Mouse (Mus musculus) kidney, postnatal 0 days (tissue): ENCODE results near the gene Ctns. TPM values are rescaled to one million over a fixed set of nuclear protein-coding genes. Genes with fewer than 3 reads are reported as not detected.

Experiments
- ATAC-seq: fragments of 200-750 bp; cut with Nextera tagmentation; replicated peaks from 2 replicates; pipeline ENCODE4 v1.8.0; 2017; ENCODE audit warnings: low read depth, moderate number of reproducible peaks, moderate TSS enrichment, moderate library complexity; ENCODE audit not compliant: low FRiP score
- DNase-seq: peaks from one replicate; pipeline ENCODE4 v3.0.0-alpha.2; 2016; ENCODE audit warnings: low spot score
- H3K27ac ChIP-seq: fragments of 300-500 bp; sonication (generic); 2 replicates; pipeline ENCODE4 v1.5.1; 2014; ENCODE audit warnings: mild to moderate bottlenecking
- H3K27me3 ChIP-seq: fragments of 300-500 bp; sonication (generic); 2 replicates; pipeline ENCODE4 v1.6.1; 2014; ENCODE audit warnings: low read length, mixed read lengths; ENCODE audit not compliant: insufficient read depth
- H3K36me3 ChIP-seq: fragments of 300-500 bp; sonication (generic); 2 replicates; pipeline ENCODE4 v1.6.1; 2014; ENCODE audit warnings: low read length, mixed read lengths; ENCODE audit not compliant: insufficient read depth
- H3K4me1 ChIP-seq: fragments of 300-500 bp; sonication (generic); replicated peaks from 2 replicates; pipeline ENCODE4 v1.6.1; 2014; ENCODE audit warnings: antibody characterized with exemption, low read length, mixed read lengths; ENCODE audit not compliant: insufficient read depth
- H3K4me2 ChIP-seq: fragments of 300-500 bp; sonication (generic); 2 replicates; pipeline ENCODE4 v1.6.1; 2014; ENCODE audit warnings: mild to moderate bottlenecking, low read length, moderate library complexity, mixed read lengths
- H3K4me3 ChIP-seq: fragments of 300-500 bp; sonication (generic); replicated peaks from 2 replicates; pipeline ENCODE4 v1.5.1; 2014; ENCODE audit warnings: low read depth, low read length
- H3K9ac ChIP-seq: fragments of 300-500 bp; sonication (generic); 2 replicates; pipeline ENCODE4 v1.6.1; 2014; ENCODE audit warnings: low read depth, low read length
- H3K9me3 ChIP-seq: fragments of 300-500 bp; sonication (generic); replicated peaks from 2 replicates; pipeline ENCODE4 v1.6.1; 2016; ENCODE audit warnings: low read length, inconsistent platforms, mixed read lengths
- CTCF ChIP-seq: IDR thresholded peaks from 2 replicates; pipeline ENCODE4 v1.5.1; 2016; ENCODE audit warnings: antibody characterized with exemption, low read depth, mild to moderate bottlenecking, moderate library complexity
- whole genome bisulfite sequencing: fragments of 180-500 bp; shearing (Covaris S2); extraction: QIAGEN DNeasy Blood & Tissue Kit; methylation state at CpG from one replicate; pipeline ENCODE4 v1.1.7; 2014; 5-methylcytosine and 5-hydroxymethylcytosine counted together
- polyA plus RNA-seq: library from polyadenylated mRNA; unstranded; fragments of >200 nt; fragmentation: Nextera tagmentation; extraction: Ambion mirVana; gene quantifications from 2 replicates; pipeline ENCODE4 v1.2.1, GENCODE M21; 2015

Gene Ctns
- polyA plus RNA-seq, 1 experiment from 2014 or later, result 21.7 TPM

DNA sequence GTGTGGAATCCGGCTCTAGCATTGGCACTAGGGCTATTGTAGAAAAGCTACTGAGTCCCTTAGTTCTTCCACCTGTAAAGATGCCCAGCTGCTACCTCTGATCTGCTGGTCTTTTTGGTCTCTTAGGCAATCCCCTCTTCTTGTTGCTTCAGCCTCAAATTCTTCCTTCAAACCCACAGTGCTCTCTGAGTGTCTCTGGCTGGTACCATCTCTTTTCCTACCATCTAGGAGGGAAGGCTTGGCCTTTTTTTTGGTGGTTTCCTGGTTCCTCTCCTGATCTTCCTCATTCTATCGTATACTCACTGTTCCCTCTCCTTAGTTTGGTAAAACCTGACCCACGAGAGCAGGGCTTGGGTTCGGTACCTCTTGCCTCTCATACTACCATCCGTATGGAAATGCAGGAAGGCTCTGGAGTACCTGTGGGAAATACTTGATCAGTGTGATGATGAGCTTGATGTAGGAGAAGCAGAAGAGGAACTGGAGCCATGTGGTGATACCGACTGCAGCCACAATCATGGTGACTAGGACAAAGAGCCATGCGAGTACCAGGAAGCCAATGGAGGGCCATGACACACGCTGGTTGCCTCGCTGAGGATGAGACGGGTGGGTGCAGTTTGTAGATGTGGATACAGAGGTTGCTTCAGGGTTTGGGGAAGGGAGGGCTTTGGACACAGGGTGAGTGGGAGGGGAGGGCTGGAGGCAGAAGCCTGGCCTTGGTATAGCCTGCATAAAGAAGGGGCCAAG lies 12.8 kb downstream of the Ctns start:
- TF ChIP-seq CTCF, result no peak
- Histone ChIP-seq H3K4me3 (no peak overlapping the region), H3K9ac (no peak overlapping the region), H3K27me3 (no peaks in the 10 kb centered on the region), H3K4me2 (no peak overlapping the region), H3K4me1 (no peaks in the 10 kb centered on the region), H3K9me3 (no peaks in the 10 kb centered on the region), H3K27ac (no peak overlapping the region), H3K36me3 (peaks cover 21% of the 10 kb centered on the region)
- ATAC-seq (no peak), DNase-seq (no peak)
- 91% methylated on average over 10 of the region's 10 CpGs for WGBS

DNA sequence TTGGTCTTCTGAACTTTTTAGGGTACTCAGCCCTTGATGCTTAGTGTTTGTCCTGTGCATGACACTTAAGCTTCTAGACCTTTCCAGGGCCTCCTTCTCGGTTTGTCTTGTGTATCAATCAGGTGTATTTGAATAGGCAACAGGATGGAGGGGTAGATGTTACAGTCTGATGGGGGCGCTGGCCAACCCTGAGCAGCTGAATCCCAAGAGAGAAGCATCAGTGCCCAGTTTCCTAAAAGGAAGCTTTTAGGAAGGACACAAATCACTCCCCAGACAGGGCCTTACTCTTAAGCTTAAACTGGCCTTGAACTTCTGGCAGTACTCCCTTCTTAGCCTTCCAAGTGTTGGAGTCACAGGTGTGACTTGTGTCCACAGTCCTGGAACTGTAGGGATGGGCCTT lies 20.9 kb downstream of the Ctns start:
- H3K4me2 ChIP-seq, result peak overlapping the region; percentile 73
- no peaks in the 10 kb centered on the region for H3K9me3 ChIP-seq
- peaks cover 3% of the 10 kb centered on the region; the same call in 1 of the 2 replicates for H3K36me3 ChIP-seq
- DNase-seq (peak; percentile 45), ATAC-seq (no peak)
- no peaks in the 10 kb centered on the region for H3K27me3 ChIP-seq
- peak overlapping the region; percentile 98 for H3K4me3 ChIP-seq
- peak overlapping the region; percentile 95 for H3K9ac ChIP-seq
- peak; percentile 34; the same call in 1 of the 2 replicates for TF ChIP-seq CTCF
- WGBS, result 0% methylated on average over 2 of the region's 2 CpGs
- H3K27ac ChIP-seq, result peak overlapping the region; percentile 98
- H3K4me1 ChIP-seq, result peaks cover 14% of the 10 kb centered on the region

DNA sequence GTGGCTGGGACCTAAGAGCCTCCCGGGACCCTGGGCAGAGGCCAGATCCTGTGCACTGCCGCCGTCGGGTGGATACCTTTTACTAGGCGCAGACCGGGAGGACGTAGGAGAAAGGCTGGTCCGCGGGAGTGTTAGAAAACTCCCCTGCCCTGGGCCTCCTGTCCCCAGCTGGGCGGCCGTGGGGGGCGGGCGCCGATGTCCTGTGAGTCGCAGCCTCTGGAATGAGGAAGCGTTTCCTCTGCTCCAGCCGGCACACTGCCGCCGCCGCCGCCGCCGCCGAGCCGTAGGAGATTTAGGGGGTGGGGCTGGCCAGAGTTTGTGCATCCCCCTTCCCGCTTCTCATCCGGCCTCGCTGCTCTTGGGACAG lies 21.4 kb downstream of the Ctns start:
- DNase-seq, result peak; percentile 96
- TF ChIP-seq CTCF, result no peak
- WGBS, result under 1% methylated on average over 25 of the region's 28 CpGs

GRCm38 (mm10) chr11:73176608-73177508 lies 22.0 kb downstream of the Ctns start, which contains the start of the genes Emc6 and Tax1bp3:
Gene Emc6 (minus strand): TSS chr11:73177037.
Gene Tax1bp3 (plus strand): TSS chr11:73177083.
- no peaks in the 10 kb centered on the region for H3K9me3 ChIP-seq
- under 1% methylated on average over 79 of the region's 81 CpGs for WGBS
- DNase-seq, result peak; percentile 99
- TF ChIP-seq CTCF, result 0 out of 2 replicates have a peak, but pooled peaks have one; percentile 2
- ATAC-seq, result peak; percentile 96
- H3K27ac ChIP-seq, result peak within 1 kb of the TSS; percentile 98
- peak within 1 kb of the TSS; percentile 95 for H3K9ac ChIP-seq
- H3K4me2 ChIP-seq, result peak within 1 kb of the TSS; percentile 79
- H3K4me1 ChIP-seq, result peaks cover 14% of the 10 kb centered on the region
- H3K4me3 ChIP-seq, result peak within 1 kb of the TSS; percentile 98
- H3K27me3 ChIP-seq, result no peaks in the 10 kb centered on the region
- H3K36me3 ChIP-seq, result peaks cover 3% of the 10 kb centered on the region; the same call in 1 of the 2 replicates

More for the DNA sequence above, 21.4 kb downstream of the Ctns start:
- Histone ChIP-seq H3K4me2 (peak overlapping the region; percentile 73), H3K9me3 (no peaks in the 10 kb centered on the region), H3K9ac (peak overlapping the region; percentile 95), H3K27ac (peak overlapping the region; percentile 98), H3K36me3 (peaks cover 3% of the 10 kb centered on the region; the same call in 1 of the 2 replicates), H3K4me3 (peak overlapping the region; percentile 98), H3K27me3 (no peaks in the 10 kb centered on the region), H3K4me1 (peaks cover 14% of the 10 kb centered on the region)
- ATAC-seq, result peak; percentile 85

DNA sequence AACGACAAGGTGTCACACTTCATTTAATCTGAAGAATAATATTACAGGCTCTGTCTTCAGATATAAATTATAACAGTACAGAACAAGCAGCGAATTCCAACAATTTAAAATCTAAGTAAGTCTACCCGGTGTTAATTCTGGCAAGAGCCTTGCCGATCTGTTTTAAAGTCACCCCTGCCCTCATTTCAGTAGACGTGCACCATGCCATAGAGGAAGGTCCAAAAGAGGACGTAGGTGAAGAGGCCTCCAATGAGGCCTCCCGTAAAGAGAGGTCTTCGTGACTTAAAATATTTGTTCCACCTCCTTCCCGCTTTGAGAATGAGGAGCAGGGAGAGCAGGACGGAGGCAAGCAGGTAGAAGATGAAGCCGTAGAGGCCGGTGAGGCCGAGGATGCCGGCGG lies 22.7 kb downstream of the Ctns start:
- ATAC-seq, result no peak
- Histone ChIP-seq H3K36me3 (peaks cover 3% of the 10 kb centered on the region; the same call in 1 of the 2 replicates), H3K9ac (peak overlapping the region; percentile 95), H3K4me3 (peak overlapping the region; percentile 98), H3K9me3 (no peaks in the 10 kb centered on the region), H3K4me1 (peaks cover 14% of the 10 kb centered on the region), H3K27me3 (no peaks in the 10 kb centered on the region), H3K27ac (peak overlapping the region; percentile 98), H3K4me2 (peak overlapping the region; percentile 79)
- WGBS, result 1% methylated on average over 15 of the region's 15 CpGs
- DNase-seq, result peak; percentile 17
- TF ChIP-seq CTCF, result no peak

DNA sequence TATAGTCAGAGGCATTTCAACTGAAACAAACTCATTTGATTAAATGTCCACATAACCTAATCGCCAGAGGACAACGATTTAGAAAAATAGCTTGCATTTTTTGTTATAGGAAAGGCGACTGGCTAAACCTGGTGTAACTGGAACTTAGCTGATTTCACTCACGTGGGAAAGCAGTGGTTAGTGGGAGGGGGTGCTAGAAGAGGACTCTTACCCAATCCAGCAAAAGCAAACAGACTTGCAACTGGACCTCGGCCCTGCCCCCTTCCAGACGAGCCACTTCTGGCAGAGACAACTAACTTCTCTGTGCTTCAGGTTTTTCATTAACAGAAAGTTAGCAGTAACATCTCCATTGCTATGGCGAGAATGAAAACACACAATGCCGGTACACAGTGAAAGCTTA lies 23.2 kb downstream of the Ctns start:
- H3K27ac ChIP-seq, result peak overlapping the region; percentile 98
- H3K4me2 ChIP-seq, result peak overlapping the region; percentile 79
- no peak for TF ChIP-seq CTCF
- ATAC-seq (peak; percentile 22; the same call in 1 of the 2 replicates), DNase-seq (peak; percentile 72)
- peak overlapping the region; percentile 95; the same call in 1 of the 2 replicates for H3K9ac ChIP-seq
- 27% methylated on average over 8 of the region's 8 CpGs for WGBS
- no peaks in the 10 kb centered on the region for H3K9me3 ChIP-seq
- peak overlapping the region; percentile 98 for H3K4me3 ChIP-seq
- H3K4me1 ChIP-seq, result peaks cover 14% of the 10 kb centered on the region
- H3K36me3 ChIP-seq, result peaks cover 3% of the 10 kb centered on the region; the same call in 1 of the 2 replicates
- no peaks in the 10 kb centered on the region for H3K27me3 ChIP-seq
